Mouse (Mus musculus) olfactory bulb, adult 2 months (tissue): Measurements from ENCODE around the gene Zfp239.

Experiments used
- CTCF ChIP-seq: fragments of 200-500 bp; IDR thresholded peaks from 2 replicates; pipeline ENCODE4 v1.5.1; 2012; ENCODE audit warnings: low read depth, mild to moderate bottlenecking, low read length, moderate library complexity; ENCODE audit not compliant: insufficient read depth
- POLR2A ChIP-seq: fragments of 200-500 bp; IDR thresholded peaks from 2 replicates; pipeline ENCODE4 v1.6.1; 2012; ENCODE audit warnings: mild to moderate bottlenecking, low read depth, low read length, moderate library complexity; ENCODE audit not compliant: insufficient read depth

GRCm38 (mm10) chr6:117844597-117844996 lies 17.3 kb upstream of the Zfp239 start:
- no peak for TF ChIP-seq POLR2A
- no peak for TF ChIP-seq CTCF
